8 mouse cellular contexts compared by ENCODE assay signal in the genomic region with DNA sequence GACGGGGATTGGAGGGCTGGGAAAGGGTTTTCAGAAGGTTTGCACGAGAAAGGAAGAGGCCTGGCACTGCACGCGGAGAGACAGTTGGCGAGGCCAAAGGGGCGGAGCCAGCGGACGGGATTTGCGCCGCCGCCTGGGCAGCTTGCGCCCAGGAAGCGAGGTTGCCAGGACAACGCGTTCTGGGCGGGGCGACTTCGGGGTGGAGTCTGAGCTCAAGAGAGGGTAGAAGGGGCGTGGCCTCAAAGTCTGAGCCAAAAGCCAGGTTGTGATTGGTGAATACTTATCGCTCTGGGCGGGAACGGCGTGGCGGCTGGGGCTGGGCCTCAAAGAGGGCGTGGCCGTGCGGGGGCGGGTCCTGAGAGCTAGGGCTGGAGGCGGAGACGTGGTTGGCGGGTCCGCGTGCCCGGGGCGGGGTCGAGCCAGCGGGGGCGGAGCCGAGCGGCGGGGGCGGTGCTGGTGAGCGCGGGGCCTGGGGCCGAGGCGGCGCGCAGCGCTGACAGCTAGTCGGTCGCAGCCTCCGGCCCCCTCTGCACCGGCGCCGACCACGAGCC. TPM values are rescaled to one million over a fixed set of nuclear protein-coding genes. Genes with fewer than 3 reads are reported as not detected.
DNase-seq lines count a peak whose midpoint lies in the region.

A gene (plus strand): TSS at position 487 of the 551 bp plus-strand sequence.

- H3K9me3 ChIP-seq in megakaryocyte, embryonic 14.5 days, result 0 out of 2 replicates have a peak, but pooled peaks cover 3% of the 10 kb centered on the region

- no peaks in the 10 kb centered on the region for H3K36me3 ChIP-seq in megakaryocyte, embryonic 14.5 days (replicated peaks; ENCODE audit: low read length)

- peaks cover 26% of the 10 kb centered on the region for H3K4me1 ChIP-seq in megakaryocyte, embryonic 14.5 days

- peaks cover 92% of the 10 kb centered on the region for H3K27me3 ChIP-seq in megakaryocyte, embryonic 14.5 days (replicated peaks)

- intact Hi-C loops in gastrocnemius, postnatal 14 days (cut with DNase I; ENCODE audit: low total_unique reads), result loop anchor here (10.0 kb wide), 1 partner anchor 161 kb away; no protein-coding TSS in a partner anchor

- DNase-seq in adrenal gland, adult 2 months, result peak; percentile 100
- DNase-seq in embryo, embryonic 11 days, result peak; percentile 100
- DNase-seq in gastrocnemius, postnatal 14 days, result peak; percentile 100
- DNase-seq in induced T-regulatory cell, adult 2 months (ENCODE audit: low read depth), result peak; percentile 96
- DNase-seq in left cerebral cortex, adult 8-10 months (ENCODE audit: low spot score in 2 of 2), result peak; percentile 99 to 100
- peak; percentile 100 for DNase-seq in right cerebral cortex, adult 2 months (ENCODE audit: low spot score in 2 of 2)
- DNase-seq in urinary bladder, postnatal 10 days (ENCODE audit: low spot score), result peak; percentile 99

- H3K4me3 ChIP-seq in megakaryocyte, embryonic 14.5 days (replicated peaks), result peak within 1 kb of the TSS; percentile 92

RNA-seq across cellular contexts. Expression of the gene that starts here (rescaled TPM):
- 1 to 10 TPM; 1.0 to 1.6 TPM for total RNA-seq in adrenal gland, adult 2 months (2021)
- polyA plus RNA-seq in adrenal gland, adult 2 months (2012; rRNA removed), result 7.5 and 9.0 TPM in 2 replicates
- under 1 TPM; 0.35 to 0.62 TPM for total RNA-seq in gastrocnemius, postnatal 14 days (2021)
- 100 to 1,000 TPM; 254 to 259 (median 256) TPM for total RNA-seq in left cerebral cortex, adult 8-10 months (2022)
- 0.34 TPM in 1 of 2 replicates, not detected in the other for polyA plus RNA-seq in megakaryocyte, embryonic 14.5 days (2012; ENCODE audit: insufficient read depth, low replicate concordance)

Comparison
In these comparisons a context has a peak if more than half of its experiments do, and no peak if none do; other contexts are left out.
1. Peak in every context shown above with its lines: DNase-seq and H3K4me3 ChIP-seq.
2. RNA of the gene that starts here (total RNA-seq): 254 to 259 TPM in left cerebral cortex, adult 8-10 months; 1.0 to 1.6 TPM in adrenal gland, adult 2 months and 0.35 to 0.62 TPM in gastrocnemius, postnatal 14 days; every median in the first group is over 10 times any median in the second.
3. Peak in DNase-seq in gastrocnemius, postnatal 14 days; RNA of the gene not detected or under 1 TPM.